Mouse (Mus musculus) olfactory bulb, adult 2 months (tissue): Measurements from ENCODE around the gene Abcc4.

Experiments used
- CTCF ChIP-seq: fragments of 200-500 bp; IDR thresholded peaks from 2 replicates; pipeline ENCODE4 v1.5.1; 2012; ENCODE audit warnings: low read depth, mild to moderate bottlenecking, low read length, moderate library complexity; ENCODE audit not compliant: insufficient read depth
- POLR2A ChIP-seq: fragments of 200-500 bp; IDR thresholded peaks from 2 replicates; pipeline ENCODE4 v1.6.1; 2012; ENCODE audit warnings: mild to moderate bottlenecking, low read depth, low read length, moderate library complexity; ENCODE audit not compliant: insufficient read depth

DNA sequence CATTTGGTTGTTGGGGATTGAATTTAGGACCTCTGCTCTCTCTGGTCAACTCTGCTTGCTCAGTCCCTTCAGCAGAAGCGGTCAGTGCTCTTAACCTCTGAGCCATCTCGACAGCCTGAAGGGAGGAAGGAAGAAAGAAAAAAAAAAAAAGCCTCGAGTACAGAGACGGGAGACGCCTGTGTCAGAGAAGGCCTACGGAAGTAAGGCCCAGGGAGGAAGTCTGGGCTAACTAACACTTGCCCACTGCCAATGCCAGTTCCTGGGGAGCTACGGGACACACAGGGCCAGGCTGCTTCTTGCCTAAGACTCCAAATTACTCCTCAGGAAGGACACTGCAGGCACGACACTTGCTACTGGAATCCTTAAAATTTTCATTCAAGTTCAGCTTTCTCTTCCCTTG lies 15.1 kb downstream of the Abcc4 start:
- no peak for TF ChIP-seq POLR2A
- TF ChIP-seq CTCF, result no peak
